Mouse (Mus musculus) left cerebral cortex, postnatal 36 days (tissue): ENCODE results near the gene D630045J12Rik. TPM values are rescaled to one million over a fixed set of nuclear protein-coding genes. Genes with fewer than 3 reads are reported as not detected.
A peak's percentile ranks its signal among the peaks of the same experiment; 100 is the strongest.

Source experiments
- DNase-seq, 2 experiments: peaks; one replicate each; pipeline ENCODE4 v3.0.0; 2021 to 2022; ENCODE audit warnings: low spot score in 2 of 2, mixed read lengths in 1 of 2
- intact Hi-C: fragments of 180-260 bp; cut with DNase I; formaldehyde crosslinking; loops from one replicate; pipeline ENCODE4 v1.15.1; 2025
- total RNA-seq, 2 experiments: library from RNA; stranded (reverse); gene quantifications; 2 replicates each; pipeline ENCODE4 v1.2.3; 2021

Gene D630045J12Rik
- total RNA-seq, 2 experiments from 2014 or later, result 34.7 to 48.6 TPM

GRCm38 (mm10) chr6:38247362-38247761 lies 6.4 kb downstream of the D630045J12Rik start:
- intact Hi-C loops, result no loop called here
- DNase-seq, result no peak

- no peak for DNase-seq
- intact Hi-C loops, result loop anchor here (5.0 kb wide), 1 partner anchor 48 kb away; no protein-coding TSS in a partner anchor
Measured at GRCm38 (mm10) chr6:38244806-38245205, 9.0 kb downstream of the D630045J12Rik start.

GRCm38 (mm10) chr6:38244167-38244566 lies 9.6 kb downstream of the D630045J12Rik start:
- no peak for DNase-seq
- intact Hi-C loops, result loop anchor here (5.0 kb wide), 1 partner anchor 47 kb away; no protein-coding TSS in a partner anchor

- intact Hi-C loops, result loop anchor here (5.0 kb wide), 1 partner anchor 46 kb away; no protein-coding TSS in a partner anchor
- no peak for DNase-seq
Measured at GRCm38 (mm10) chr6:38242833-38243232, 11.0 kb downstream of the D630045J12Rik start.

- intact Hi-C loops, result loop anchor here (5.0 kb wide), 1 partner anchor 45 kb away; no protein-coding TSS in a partner anchor
Measured at GRCm38 (mm10) chr6:38242295-38242830, 11.4 kb downstream of the D630045J12Rik start.

GRCm38 (mm10) chr6:38241508-38241907 lies 12.3 kb downstream of the D630045J12Rik start:
- intact Hi-C loops, result loop anchor here (5.0 kb wide), 1 partner anchor 44 kb away; no protein-coding TSS in a partner anchor
- no peak for DNase-seq

More at GRCm38 (mm10) chr6:38242295-38242830, 11.4 kb downstream of the D630045J12Rik start:
- no peak for DNase-seq

GRCm38 (mm10) chr6:38240618-38241017 lies 13.2 kb downstream of the D630045J12Rik start:
- peak; percentile 65 to 73 for DNase-seq
- intact Hi-C loops, result loop anchor here (5.0 kb wide), 1 partner anchor 43 kb away; no protein-coding TSS in a partner anchor

GRCm38 (mm10) chr6:38238382-38238781 lies 15.4 kb downstream of the D630045J12Rik start:
- intact Hi-C loops, result no loop called here
- DNase-seq, result no peak

- intact Hi-C loops, result no loop called here
- no peak for DNase-seq
Measured at GRCm38 (mm10) chr6:38235991-38236658, 17.7 kb downstream of the D630045J12Rik start.

GRCm38 (mm10) chr6:38233803-38234202 lies 20.0 kb downstream of the D630045J12Rik start:
- no peak for DNase-seq
- intact Hi-C loops, result no loop called here

GRCm38 (mm10) chr6:38232917-38233316 lies 20.9 kb downstream of the D630045J12Rik start:
- intact Hi-C loops, result no loop called here
- no peak for DNase-seq

- no peak for DNase-seq
- intact Hi-C loops, result no loop called here
Measured at GRCm38 (mm10) chr6:38231994-38232393, 21.8 kb downstream of the D630045J12Rik start.

GRCm38 (mm10) chr6:38224079-38224478 lies 29.7 kb downstream of the D630045J12Rik start:
- intact Hi-C loops, result no loop called here
- no peak for DNase-seq

GRCm38 (mm10) chr6:38219261-38219660 lies 34.5 kb downstream of the D630045J12Rik start:
- intact Hi-C loops, result no loop called here
- DNase-seq, result no peak

- no peak for DNase-seq
Measured at GRCm38 (mm10) chr6:38215448-38216110, 38.2 kb downstream of the D630045J12Rik start.

GRCm38 (mm10) chr6:38207621-38208020 lies 46.2 kb downstream of the D630045J12Rik start:
- DNase-seq, result no peak
- intact Hi-C loops, result no loop called here

More at GRCm38 (mm10) chr6:38215448-38216110, 38.2 kb downstream of the D630045J12Rik start:
- intact Hi-C loops, result no loop called here

GRCm38 (mm10) chr6:38206941-38207531 lies 46.8 kb downstream of the D630045J12Rik start:
- intact Hi-C loops, result no loop called here
- DNase-seq, result no peak

- no peak for DNase-seq
- intact Hi-C loops, result no loop called here
Measured at GRCm38 (mm10) chr6:38205375-38205774, 48.4 kb downstream of the D630045J12Rik start.

- intact Hi-C loops, result no loop called here
- no peak for DNase-seq
Measured at GRCm38 (mm10) chr6:38203820-38204219, 50.0 kb downstream of the D630045J12Rik start.

- intact Hi-C loops, result no loop called here
- no peak for DNase-seq
Measured at GRCm38 (mm10) chr6:38202816-38203215, 51.0 kb downstream of the D630045J12Rik start.
